ENCODE assay signal across 22 mouse cellular contexts in the genomic region with DNA sequence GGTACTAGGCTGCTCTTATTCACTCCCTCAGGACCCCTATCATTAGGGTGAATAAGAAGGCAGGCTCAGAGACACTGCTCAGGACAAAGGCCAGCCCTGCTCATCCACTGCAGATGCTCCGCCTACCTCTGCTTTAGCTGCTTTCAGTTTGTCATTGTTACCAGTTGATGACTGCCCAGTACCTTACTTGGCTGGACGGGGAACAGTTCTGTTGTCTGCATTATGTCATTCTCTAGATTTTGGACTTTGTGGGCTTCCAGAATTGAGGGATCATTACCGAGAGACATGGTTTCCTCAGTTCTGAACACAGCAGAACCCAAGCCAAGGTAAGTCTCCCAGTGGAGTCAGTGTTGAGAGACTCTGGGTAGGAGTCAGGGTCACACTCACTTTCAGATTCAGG. TPM values are rescaled to one million over a fixed set of nuclear protein-coding genes. Genes with fewer than 3 reads are reported as not detected.
A peak's percentile ranks its signal among the peaks of the same experiment; 100 is the strongest.
DNase-seq lines count a peak whose midpoint lies in the region; ATAC-seq and TF ChIP-seq lines count a peak whose summit lies in the region.
"Had no signal": no experiment of that assay in that cellular context is flagged by ENCODE, and none has a peak within 500 bp of the region (broad histone marks: within the 10 kb centered on the region; RNA-seq: fewer than 3 reads in every experiment).

No protein-coding gene starts in this region.

- ATAC-seq in heart, embryonic 12.5 days (ENCODE audit: insufficient number of reproducible peaks, low FRiP score), result no peak
- ATAC-seq in liver, embryonic 12.5 days, result no peak
- ATAC-seq: forebrain, embryonic 16.5 days; intestine, embryonic 15.5 days; midbrain, embryonic 13.5 days had no signal

- TF ChIP-seq CTCF in liver, adult 2 months (IDR thresholded peaks at IDR 0.05; ENCODE audit: low read depth, low read length), result no peak

- peak; percentile 30 to 61 for DNase-seq in adrenal gland, adult (ENCODE audit: inconsistent age in 2 of 2, low spot score in 1 of 2)
- DNase-seq in adrenal gland, postnatal 14 days, result no peak
- DNase-seq in heart, postnatal 14 days, result no peak
- DNase-seq in liver, adult 2 months (ENCODE audit: extremely low read depth, low read depth, low spot score), result peak; percentile 67
- DNase-seq in retina, postnatal 1 day, result peak; percentile 10
- no peak for DNase-seq in retina, embryonic 14.5 days (ENCODE audit: low spot score)
- DNase-seq: adrenal gland, postnatal 25 days; cerebellum, adult 18-20 months; cerebellum, postnatal 36 days; kidney, postnatal 4 days; lung, postnatal 36 days had no signal

- no peak overlapping the region for H3K4me2 ChIP-seq in heart, embryonic 12.5 days
- H3K4me2 ChIP-seq in liver, embryonic 12.5 days, result no peak overlapping the region
- H3K4me2 ChIP-seq: embryonic facial prominence, embryonic 15.5 days; hindbrain, embryonic 14.5 days; intestine, embryonic 15.5 days; kidney, embryonic 15.5 days; midbrain, embryonic 13.5 days; neural tube, embryonic 12.5 days had no signal

- intact Hi-C loops in heart, postnatal 14 days (cut with DNase I), result no loop called here

- no peak for TF ChIP-seq POLR2A in liver, adult 2 months (IDR thresholded peaks at IDR 0.05; ENCODE audit: extremely low read depth, insufficient read depth, low read length)

- H3K27ac ChIP-seq in heart, embryonic 12.5 days (ENCODE audit: poor library complexity, severe bottlenecking), result peak overlapping the region; percentile 38
- peak overlapping the region; percentile 33; the same call in 1 of the 2 replicates for H3K27ac ChIP-seq in liver, adult 2 months (replicated peaks; ENCODE audit: insufficient read depth, low read depth, low read length)
- no peak overlapping the region for H3K27ac ChIP-seq in liver, embryonic 12.5 days
- H3K27ac ChIP-seq: embryonic facial prominence, embryonic 15.5 days; hindbrain, embryonic 14.5 days; intestine, embryonic 15.5 days; kidney, embryonic 15.5 days; liver, embryonic 14.5 days; midbrain, embryonic 13.5 days; neural tube, embryonic 12.5 days had no signal

- no peak overlapping the region for H3K9ac ChIP-seq in heart, embryonic 12.5 days
- no peak overlapping the region for H3K9ac ChIP-seq in liver, adult 2 months (ENCODE audit: low read depth, low read length)
- H3K9ac ChIP-seq in liver, embryonic 12.5 days, result no peak overlapping the region
- H3K9ac ChIP-seq: embryonic facial prominence, embryonic 15.5 days; hindbrain, embryonic 14.5 days; intestine, embryonic 15.5 days; kidney, embryonic 15.5 days; liver, embryonic 14.5 days; midbrain, embryonic 13.5 days; neural tube, embryonic 12.5 days had no signal

- peaks cover 53% of the 10 kb centered on the region for H3K4me1 ChIP-seq in heart, embryonic 12.5 days (replicated peaks)
- H3K4me1 ChIP-seq in liver, adult 2 months (ENCODE audit: control insufficient read depth, insufficient read depth, low read length), result peaks cover 8% of the 10 kb centered on the region
- peaks cover 21% of the 10 kb centered on the region for H3K4me1 ChIP-seq in liver, embryonic 12.5 days
- H3K4me1 ChIP-seq: embryonic facial prominence, embryonic 15.5 days; neural tube, embryonic 12.5 days had no signal

- no peaks in the 10 kb centered on the region for H3K36me3 ChIP-seq in heart, embryonic 12.5 days
- no peaks in the 10 kb centered on the region for H3K36me3 ChIP-seq in liver, adult 2 months (ENCODE audit: control insufficient read depth, insufficient read depth, low read length)
- H3K36me3 ChIP-seq in liver, embryonic 12.5 days, result no peaks in the 10 kb centered on the region
- H3K36me3 ChIP-seq: embryonic facial prominence, embryonic 15.5 days; intestine, embryonic 15.5 days; kidney, embryonic 15.5 days; midbrain, embryonic 13.5 days; neural tube, embryonic 12.5 days had no signal

- no peaks in the 10 kb centered on the region for H3K9me3 ChIP-seq in heart, embryonic 12.5 days (replicated peaks)
- no peaks in the 10 kb centered on the region for H3K9me3 ChIP-seq in liver, embryonic 12.5 days (replicated peaks)
- H3K9me3 ChIP-seq: embryonic facial prominence, embryonic 15.5 days; intestine, embryonic 15.5 days; kidney, embryonic 15.5 days; midbrain, embryonic 13.5 days; neural tube, embryonic 12.5 days had no signal

- H3K4me3 ChIP-seq in heart, embryonic 12.5 days, result no peak overlapping the region
- H3K4me3 ChIP-seq in liver, adult 2 months (ENCODE audit: insufficient read depth, low read depth, low read length), result no peak overlapping the region
- no peak overlapping the region for H3K4me3 ChIP-seq in liver, embryonic 12.5 days
- H3K4me3 ChIP-seq: embryonic facial prominence, embryonic 15.5 days; intestine, embryonic 15.5 days; kidney, embryonic 15.5 days; midbrain, embryonic 13.5 days; neural tube, embryonic 12.5 days had no signal

- no peaks in the 10 kb centered on the region for H3K27me3 ChIP-seq in heart, embryonic 12.5 days (replicated peaks)
- no peaks in the 10 kb centered on the region for H3K27me3 ChIP-seq in liver, adult 2 months (ENCODE audit: control insufficient read depth, insufficient read depth, low read length)
- H3K27me3 ChIP-seq in liver, embryonic 12.5 days (replicated peaks), result no peaks in the 10 kb centered on the region
- H3K27me3 ChIP-seq: embryonic facial prominence, embryonic 15.5 days; intestine, embryonic 15.5 days; kidney, embryonic 15.5 days; midbrain, embryonic 13.5 days; neural tube, embryonic 12.5 days had no signal

- 75% methylated on average over 3 of the region's 3 CpGs for WGBS in heart, embryonic 12.5 days
- WGBS in liver, adult 2 months, result 42% methylated on average over 3 of the region's 3 CpGs
- 81% methylated on average over 3 of the region's 3 CpGs for WGBS in liver, embryonic 12.5 days (ENCODE audit: insufficient replicate concordance)

- H3K79me2 ChIP-seq in liver, adult 2 months (ENCODE audit: control insufficient read depth, insufficient read depth, low read length), result no peaks in the 10 kb centered on the region; the same call in 1 of the 2 replicates

RNA-seq across cellular contexts. Expression of gene Ppp1r3g, which starts 36.6 kb away (rescaled TPM):
- 0.26 and 0.82 TPM in 2 replicates for total RNA-seq in adrenal gland, postnatal 14 days (2021)
- polyA plus RNA-seq in heart, embryonic 12.5 days (2016; fragmentation: Nextera tagmentation; extraction: Ambion mirVana), result 6.8 and 7.7 TPM in 2 replicates
- total RNA-seq in heart, postnatal 14 days (2021), result under 1 TPM; 0.37 to 0.38 TPM
- total RNA-seq in liver, adult 2 months (2014; rRNA removed), result 4.7 and 7.6 TPM in 2 replicates
- 0.22 TPM in 1 of 2 replicates, not detected in the other for polyA plus RNA-seq in liver, adult 2 months (2012; rRNA removed)
- 0.30 and 0.37 TPM in 2 replicates for polyA plus RNA-seq in liver, embryonic 12.5 days (2016; fragmentation: Nextera tagmentation; extraction: Ambion mirVana)
- polyA plus RNA-seq: hindbrain, embryonic 14.5 days; small intestine, adult 2 months had no signal

Comparison
In these comparisons a context has a peak if more than half of its experiments do, and no peak if none do; other contexts are left out.
1. DNase-seq: peak in adrenal gland, adult (2 of 2), liver, adult 2 months (single experiment) and retina, postnatal 1 day (single experiment); none in adrenal gland, postnatal 14 days (single experiment), heart, postnatal 14 days (0 of 2) and retina, embryonic 14.5 days (single experiment).